Mouse (Mus musculus) ES-E14 (cell line): ENCODE results near the gene Snrnp70. TPM values are rescaled to one million over a fixed set of nuclear protein-coding genes. Genes with fewer than 3 reads are reported as not detected.
A peak's percentile ranks its signal among the peaks of the same experiment; 100 is the strongest.

ENCODE experiments used
- DNase-seq: peaks from one replicate; pipeline ENCODE4 v3.0.0-alpha.2; 2013; ENCODE audit warnings: low read depth, low spot score
- H3K27ac ChIP-seq: 2 replicates; pipeline ENCODE4 v1.5.1; 2012; ENCODE audit warnings: low read depth, mild to moderate bottlenecking, low read length, moderate library complexity, mixed read lengths; ENCODE audit not compliant: poor library complexity, insufficient read depth, severe bottlenecking
- H3K36me3 ChIP-seq: 2 replicates; pipeline ENCODE4 v1.6.1; 2012; ENCODE audit warnings: mild to moderate bottlenecking, low read length, moderate library complexity, mixed read lengths; ENCODE audit not compliant: control insufficient read depth, poor library complexity, insufficient read depth, severe bottlenecking
- H3K4me1 ChIP-seq, 2 experiments: fragments of 150-350 bp in 1 of 2; sonication (generic) in 1 of 2; 2 replicates each; pipeline ENCODE4 v1.6.1; 2012; ENCODE audit warnings: low read length in 2 of 2, mild to moderate bottlenecking in 1 of 2, mixed read lengths in 1 of 2; ENCODE audit not compliant: control insufficient read depth in 2 of 2, insufficient read depth in 2 of 2, poor library complexity in 1 of 2
- H3K4me3 ChIP-seq, 2 experiments: fragments of 150-350 bp in 1 of 2; sonication (generic) in 1 of 2; 2 replicates each; pipeline ENCODE4 v1.5.1; 2012; ENCODE audit warnings: low read length in 2 of 2, low read depth in 1 of 2, mild to moderate bottlenecking in 1 of 2, mixed read lengths in 1 of 2; ENCODE audit not compliant: insufficient read depth in 1 of 2, poor library complexity in 1 of 2, severe bottlenecking in 1 of 2
- H3K9ac ChIP-seq: 2 replicates; pipeline ENCODE4 v1.6.1; 2012; ENCODE audit warnings: low read depth, mild to moderate bottlenecking, low read length, mixed read lengths; ENCODE audit not compliant: poor library complexity, insufficient read depth, severe bottlenecking
- H3K9me3 ChIP-seq: fragments of 150-350 bp; sonication (generic); 2 replicates; pipeline ENCODE4 v1.6.1; 2012; ENCODE audit warnings: low read depth, mild to moderate bottlenecking, low read length; ENCODE audit not compliant: control insufficient read depth, insufficient read depth
- CHD2 ChIP-seq: IDR thresholded peaks from 2 replicates; pipeline ENCODE4 v1.6.1; 2014; ENCODE audit warnings: mild to moderate bottlenecking, low read depth, low read length, inconsistent platforms
- HCFC1 ChIP-seq: IDR thresholded peaks from 2 replicates; pipeline ENCODE4 v1.6.1; 2012; ENCODE audit warnings: low read length, inconsistent platforms, borderline replicate concordance; ENCODE audit not compliant: insufficient read depth
- MAFK ChIP-seq: IDR thresholded peaks from 2 replicates; pipeline ENCODE4 v1.6.1; 2014; ENCODE audit warnings: mild to moderate bottlenecking, low read depth, low read length, inconsistent platforms; ENCODE audit not compliant: insufficient read depth
- ZC3H11A ChIP-seq: IDR thresholded peaks from 2 replicates; pipeline ENCODE4 v1.6.1; 2012; ENCODE audit warnings: low read depth, mild to moderate bottlenecking, inconsistent platforms, low read length, borderline replicate concordance
- ZNF384 ChIP-seq: IDR thresholded peaks from 2 replicates; pipeline ENCODE4 v1.6.1; 2012; ENCODE audit warnings: low read depth, low read length, inconsistent platforms
- in situ Hi-C, 2 experiments: fragments of 600-800 bp; cut with MboI; formaldehyde crosslinking; loops; one replicate each; pipeline ENCODE4 v1.15.1; 2025; ENCODE audit warnings: low sequenced_read_pairs in 2 of 2, inconsistent platforms in 1 of 2; ENCODE audit not compliant: unreplicated experiment in 2 of 2
- total RNA-seq: library from RNA; depleted of rRNA; stranded (reverse); fragments of 300-350 nt; gene quantifications from 2 replicates; pipeline ENCODE4 v1.2.3, GENCODE M21; 2012

Snrnp70 gene
- total RNA-seq, 1 experiment, result 303 TPM

DNA sequence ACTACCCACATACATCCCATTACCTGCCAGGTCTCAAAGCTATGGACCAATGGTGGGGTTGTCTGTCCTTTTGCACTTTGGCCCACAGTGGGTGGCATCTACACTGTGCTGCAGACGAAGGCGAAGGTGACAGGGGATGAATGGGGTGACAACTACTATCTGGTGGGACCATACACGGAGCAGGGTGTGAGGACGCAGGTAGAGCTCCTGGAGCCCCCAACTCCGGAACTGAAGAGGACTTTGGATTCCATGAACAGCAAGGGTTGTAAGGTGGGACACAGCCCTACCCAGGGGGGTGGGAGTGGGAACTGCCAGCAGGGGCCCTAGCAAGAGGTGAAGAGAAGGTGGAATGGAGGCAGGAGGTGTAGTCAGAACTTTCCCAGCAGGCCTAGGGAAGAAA is 40.9 kb upstream of the Snrnp70 start:
- no peak overlapping the region for H3K9ac ChIP-seq
- no peak overlapping the region for H3K27ac ChIP-seq
- peaks cover 7 to 13% of the 10 kb centered on the region in 2 experiments for H3K4me1 ChIP-seq
- peaks cover 12% of the 10 kb centered on the region for H3K36me3 ChIP-seq
- no peak overlapping the region for H3K4me3 ChIP-seq
- DNase-seq, result no peak
- in situ Hi-C loops, result no loop called here
- TF ChIP-seq HCFC1, result no peak
- TF ChIP-seq MAFK, result no peak
- no peak for TF ChIP-seq ZC3H11A
- TF ChIP-seq CHD2, result no peak
- no peak for TF ChIP-seq ZNF384
- H3K9me3 ChIP-seq, result no peaks in the 10 kb centered on the region

DNA sequence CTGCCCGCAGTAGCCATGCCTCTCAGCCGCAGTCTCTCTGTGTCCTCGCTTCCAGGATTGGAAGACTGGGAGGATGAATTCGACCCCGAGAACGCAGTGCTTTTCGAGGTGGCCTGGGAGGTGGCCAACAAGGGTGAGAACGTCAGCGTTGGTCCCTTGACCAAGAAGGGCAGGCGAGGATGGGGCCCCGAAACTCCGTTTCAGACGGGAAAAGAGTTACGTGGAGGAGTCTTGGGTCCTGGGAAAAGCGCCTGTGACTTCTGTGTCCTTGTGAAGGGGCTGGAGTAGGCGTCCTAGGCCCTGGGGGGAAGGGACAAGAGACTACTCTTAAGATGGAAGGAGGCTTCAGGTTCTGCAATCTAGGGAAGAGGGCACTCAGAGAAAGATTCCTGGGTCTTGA is 39.5 kb upstream of the Snrnp70 start:
- no peak for TF ChIP-seq CHD2
- TF ChIP-seq HCFC1, result no peak
- no peak for TF ChIP-seq ZC3H11A
- TF ChIP-seq ZNF384, result no peak
- TF ChIP-seq MAFK, result no peak
- 0 out of 2 replicates have a peak overlapping the region, but pooled peaks have one; percentile 4 for H3K27ac ChIP-seq
- in situ Hi-C loops, result no loop called here
- DNase-seq, result no peak
- H3K36me3 ChIP-seq, result peaks cover 26% of the 10 kb centered on the region
- H3K9ac ChIP-seq, result peak overlapping the region; percentile 75
- peaks cover 12 to 18% of the 10 kb centered on the region in 2 experiments for H3K4me1 ChIP-seq
- peak overlapping the region; percentile 66 to 79 for H3K4me3 ChIP-seq
- no peaks in the 10 kb centered on the region for H3K9me3 ChIP-seq

DNA sequence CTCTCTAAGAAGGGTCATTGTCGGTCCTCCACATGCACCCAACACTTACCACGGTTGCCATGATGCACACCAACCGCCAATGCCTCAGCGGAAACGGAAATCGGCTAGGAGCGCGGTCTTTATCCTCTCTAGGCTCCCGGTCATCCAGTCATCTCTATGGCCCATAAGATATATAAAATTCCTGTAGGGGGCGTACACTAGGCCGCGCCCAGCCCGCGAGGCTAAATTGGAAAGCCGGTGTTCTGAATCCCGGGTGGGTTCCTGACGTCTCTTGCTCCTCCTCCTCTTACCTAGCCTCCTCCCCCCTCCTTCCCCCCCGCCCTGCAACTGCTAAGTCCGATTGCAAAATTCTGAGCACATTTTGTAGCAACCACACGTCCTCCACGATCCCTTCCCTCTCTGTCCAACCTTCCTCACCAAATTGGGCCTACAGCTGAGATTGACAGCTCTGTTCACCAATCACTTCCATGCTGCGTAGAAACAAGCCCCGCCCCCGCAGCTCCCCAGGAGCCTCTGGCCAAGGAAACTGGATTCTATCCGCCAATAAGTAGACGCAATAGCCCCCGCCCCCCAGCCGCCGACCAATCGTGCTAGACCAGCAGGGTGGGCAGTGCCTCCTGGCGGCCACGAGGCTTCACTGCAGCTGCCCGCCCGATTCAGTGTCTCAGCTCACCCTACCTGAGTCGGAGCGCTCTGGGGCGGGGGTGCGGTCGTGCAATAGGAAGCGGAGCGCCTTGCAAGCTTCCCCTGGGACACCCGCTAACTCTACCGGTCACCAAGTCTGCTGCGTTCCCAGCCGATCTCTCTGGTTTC is 38.9 kb upstream of the Snrnp70 start, which contains the start of gene Gys1:
Gys1 (plus strand) TSS at position 642 of the 813 bp plus-strand sequence.
- peaks cover 9 to 16% of the 10 kb centered on the region in 2 experiments for H3K4me1 ChIP-seq
- TF ChIP-seq CHD2 (peak; percentile 91), ZC3H11A (no peak), HCFC1 (peak; percentile 78)
- H3K9me3 ChIP-seq, result no peaks in the 10 kb centered on the region
- DNase-seq, result peak; percentile 100
- H3K4me3 ChIP-seq, result peak within 1 kb of the TSS; percentile 89 to 98
- in situ Hi-C loops, result no loop called here
- peaks cover 33% of the 10 kb centered on the region for H3K36me3 ChIP-seq
- peak within 1 kb of the TSS; percentile 84 for H3K9ac ChIP-seq
- peak within 1 kb of the TSS; percentile 77 for H3K27ac ChIP-seq

DNA sequence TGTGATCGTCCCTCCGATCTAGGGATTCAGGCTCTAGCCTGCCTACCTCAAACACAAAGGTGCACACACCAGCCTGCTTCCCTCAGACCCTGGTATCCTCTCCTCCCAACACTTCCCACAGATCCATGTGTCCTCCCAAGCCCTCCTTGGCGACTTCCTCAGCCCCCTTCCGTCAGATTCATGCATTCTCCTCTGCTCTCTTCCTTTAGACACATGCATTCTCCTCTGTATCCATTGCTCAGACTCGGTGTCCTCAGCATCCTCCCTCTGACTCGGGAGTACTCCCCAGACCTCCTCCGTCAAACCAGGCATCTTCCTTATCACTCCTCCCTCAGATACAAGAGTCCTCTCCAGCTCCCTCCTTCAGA is 38.3 kb upstream of the Snrnp70 start:
- peak overlapping the region; percentile 89 to 98 for H3K4me3 ChIP-seq
- peak overlapping the region; percentile 84 for H3K9ac ChIP-seq
- peaks cover 9 to 16% of the 10 kb centered on the region in 2 experiments for H3K4me1 ChIP-seq
- H3K9me3 ChIP-seq, result no peaks in the 10 kb centered on the region
- H3K27ac ChIP-seq, result peak overlapping the region; percentile 16
- H3K36me3 ChIP-seq, result peaks cover 39% of the 10 kb centered on the region
- no peak for TF ChIP-seq ZNF384
- in situ Hi-C loops, result no loop called here
- DNase-seq, result no peak

DNA sequence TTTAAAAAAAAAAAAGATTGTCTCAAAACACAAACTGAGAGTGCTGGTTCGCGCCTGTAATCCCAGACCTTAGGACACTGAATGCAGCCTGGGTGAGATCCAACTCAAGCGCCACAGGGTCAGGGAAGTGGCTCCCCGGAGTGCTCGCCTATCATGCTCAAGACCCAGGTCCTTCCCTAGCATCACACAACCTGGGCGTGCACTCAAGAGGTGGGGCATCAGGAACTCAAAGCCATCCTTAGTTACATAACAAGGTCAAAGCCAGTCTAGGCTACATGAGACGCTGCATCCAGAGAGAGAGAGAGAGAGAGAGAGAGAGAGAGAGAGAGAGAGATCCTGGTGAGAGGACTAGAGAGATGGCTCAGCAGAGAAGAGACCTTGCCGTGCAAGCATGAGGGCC is 31.0 kb upstream of the Snrnp70 start:
- peaks cover 83% of the 10 kb centered on the region for H3K36me3 ChIP-seq
- H3K4me1 ChIP-seq, result peaks cover 5 to 12% of the 10 kb centered on the region in 2 experiments; a peak in 2 of 4 replicates
- no peak for DNase-seq
- in situ Hi-C loops, result no loop called here
- H3K27ac ChIP-seq, result no peak overlapping the region
- no peak overlapping the region for H3K9ac ChIP-seq
- no peaks in the 10 kb centered on the region for H3K9me3 ChIP-seq
- H3K4me3 ChIP-seq, result no peak overlapping the region
- TF ChIP-seq ZNF384 (no peak), MAFK (no peak), ZC3H11A (no peak), HCFC1 (no peak), CHD2 (no peak)
